In genomic region chr13:54948531-54949493, GRCm38 (mm10) we compare ENCODE assay signal across 8 mouse cellular contexts. TPM values are rescaled to one million over a fixed set of nuclear protein-coding genes. Genes with fewer than 3 reads are reported as not detected.
A peak's percentile ranks its signal among the peaks of the same experiment; 100 is the strongest.
DNase-seq lines count a peak whose midpoint lies in the region; ATAC-seq and TF ChIP-seq lines count a peak whose summit lies in the region.

Unc5a (plus strand) TSS chr13:54949411.

- no peaks in the 10 kb centered on the region for H3K9me3 ChIP-seq in embryonic facial prominence, embryonic 13.5 days
- no peaks in the 10 kb centered on the region for H3K9me3 ChIP-seq in heart, embryonic 13.5 days
- H3K9me3 ChIP-seq in lung, embryonic 16.5 days (ENCODE audit: control insufficient read depth, low read length) = no peaks in the 10 kb centered on the region

- peaks cover 100% of the 10 kb centered on the region for H3K27me3 ChIP-seq in embryonic facial prominence, embryonic 13.5 days
- H3K27me3 ChIP-seq in heart, embryonic 13.5 days (replicated peaks) = peaks cover 99% of the 10 kb centered on the region
- peaks cover 62% of the 10 kb centered on the region for H3K27me3 ChIP-seq in lung, embryonic 16.5 days (ENCODE audit: control insufficient read depth, insufficient read depth, low read depth, low read length)

- H3K4me2 ChIP-seq in embryonic facial prominence, embryonic 13.5 days = peak within 1 kb of the TSS; percentile 100
- peak within 1 kb of the TSS; percentile 99 for H3K4me2 ChIP-seq in heart, embryonic 13.5 days
- peak within 1 kb of the TSS; percentile 98 for H3K4me2 ChIP-seq in lung, embryonic 16.5 days (ENCODE audit: low read depth, low read length)

- no peak for ATAC-seq in embryonic facial prominence, embryonic 13.5 days (ENCODE audit: insufficient number of reproducible peaks, insufficient read depth, low FRiP score, low TSS enrichment, low read depth)
- ATAC-seq in heart, embryonic 13.5 days (ENCODE audit: extremely low read depth, insufficient number of reproducible peaks, low FRiP score, low TSS enrichment) = no peak
- ATAC-seq in lung, embryonic 16.5 days (ENCODE audit: low read depth) = peak; percentile 81
- no peak for ATAC-seq in erythroblast, adult 5-6 weeks (replicated peaks; ENCODE audit: low FRiP score, poor library complexity, severe bottlenecking)

- WGBS in embryonic facial prominence, embryonic 13.5 days = under 1% methylated on average over 71 of the region's 91 CpGs
- WGBS in heart, embryonic 13.5 days = under 1% methylated on average over 73 of the region's 91 CpGs
- WGBS in lung, embryonic 16.5 days = 0% methylated on average over 67 of the region's 91 CpGs

- peak; percentile 21; the same call in 1 of the 2 replicates for TF ChIP-seq CTCF in layer of hippocampus, adult 2 months (conservative IDR thresholded peaks at IDR 0.05)

- no peak within 1 kb of the TSS for H3K27ac ChIP-seq in embryonic facial prominence, embryonic 13.5 days
- 0 out of 2 replicates have a peak within 1 kb of the TSS, but pooled peaks have one; percentile 20 for H3K27ac ChIP-seq in heart, embryonic 13.5 days (replicated peaks)
- peak within 1 kb of the TSS; percentile 98 for H3K27ac ChIP-seq in layer of hippocampus, adult 2 months
- H3K27ac ChIP-seq in lung, embryonic 16.5 days (ENCODE audit: low read length) = no peak within 1 kb of the TSS

- peak within 1 kb of the TSS; percentile 62 for H3K4me3 ChIP-seq in embryonic facial prominence, embryonic 13.5 days
- peak within 1 kb of the TSS; percentile 68 for H3K4me3 ChIP-seq in heart, embryonic 13.5 days
- H3K4me3 ChIP-seq in layer of hippocampus, adult 2 months = peak within 1 kb of the TSS; percentile 85
- H3K4me3 ChIP-seq in lung, embryonic 16.5 days (ENCODE audit: low read length) = peak within 1 kb of the TSS; percentile 72

- no peaks in the 10 kb centered on the region for H3K36me3 ChIP-seq in embryonic facial prominence, embryonic 13.5 days
- H3K36me3 ChIP-seq in heart, embryonic 13.5 days = no peaks in the 10 kb centered on the region
- H3K36me3 ChIP-seq in lung, embryonic 16.5 days (ENCODE audit: control insufficient read depth, insufficient read depth, low read length) = no peaks in the 10 kb centered on the region

- H3K9ac ChIP-seq in embryonic facial prominence, embryonic 13.5 days = peak within 1 kb of the TSS; percentile 65
- peak within 1 kb of the TSS; percentile 77 for H3K9ac ChIP-seq in heart, embryonic 13.5 days
- H3K9ac ChIP-seq in lung, embryonic 16.5 days (ENCODE audit: low read length) = peak within 1 kb of the TSS; percentile 71

- peak; percentile 85 for DNase-seq in MN1 (ENCODE audit: low spot score)
- DNase-seq in adrenal gland, postnatal 4 days (ENCODE audit: low spot score in 2 of 2) = no peak
- DNase-seq in layer of hippocampus, adult 2 months (ENCODE audit: low spot score in 2 of 2) = peak; percentile 81 to 87
- peak; percentile 85 for DNase-seq in right cerebral cortex, postnatal 25 days

- H3K4me1 ChIP-seq in embryonic facial prominence, embryonic 13.5 days = peaks cover 24% of the 10 kb centered on the region
- H3K4me1 ChIP-seq in heart, embryonic 13.5 days = peaks cover 20% of the 10 kb centered on the region
- H3K4me1 ChIP-seq in lung, embryonic 16.5 days (replicated peaks; ENCODE audit: control insufficient read depth, insufficient read depth, low read length) = peaks cover 11% of the 10 kb centered on the region

RNA-seq across cellular contexts. Expression of gene Unc5a, which starts in this region (rescaled TPM):
- total RNA-seq in adrenal gland, postnatal 4 days (2021) = 10 to 100 TPM; 12.0 to 13.8 TPM
- 0.60 and 0.94 TPM in 2 replicates for polyA plus RNA-seq in embryonic facial prominence, embryonic 13.5 days (2015; fragmentation: Nextera tagmentation; extraction: Ambion mirVana)
- polyA plus RNA-seq in heart, embryonic 13.5 days (2015; fragmentation: Nextera tagmentation; extraction: Ambion mirVana) = 2.3 and 2.6 TPM in 2 replicates
- total RNA-seq in layer of hippocampus, adult 2 months (2021) = 100 to 1,000 TPM; 146 to 148 TPM
- 4.3 TPM in 2 replicates for polyA plus RNA-seq in lung, embryonic 16.5 days (2015; fragmentation: Nextera tagmentation; extraction: Ambion mirVana)
- total RNA-seq in erythroblast, adult 5-6 weeks (2015; ENCODE audit: low replicate concordance) = 1.9 and 10.8 TPM in 2 replicates
- total RNA-seq in erythroblast, adult 5-6 weeks (2017; ENCODE audit: low replicate concordance) = 0.77 and 3.8 TPM in 2 replicates

Comparison
In these comparisons a context has a peak if more than half of its experiments do, and no peak if none do; other contexts are left out.
1. RNA of gene Unc5a (total RNA-seq): 146 to 148 TPM in layer of hippocampus, adult 2 months; 12.0 to 13.8 TPM in adrenal gland, postnatal 4 days and 0.77 to 10.8 TPM in erythroblast, adult 5-6 weeks; every median in the first group is over 4 times any median in the second.
2. DNase-seq: peak in MN1 (single experiment), layer of hippocampus, adult 2 months (2 of 2) and right cerebral cortex, postnatal 25 days (single experiment); none in adrenal gland, postnatal 4 days (0 of 2).
3. H3K27ac ChIP-seq: peak in heart, embryonic 13.5 days (single experiment) and layer of hippocampus, adult 2 months (single experiment); none in embryonic facial prominence, embryonic 13.5 days (single experiment) and lung, embryonic 16.5 days (single experiment).
4. Peak in every context shown above with its lines, with median percentiles within 50 percentile points of each other: H3K4me2 ChIP-seq, H3K4me3 ChIP-seq and H3K9ac ChIP-seq.